In the genomic region with DNA sequence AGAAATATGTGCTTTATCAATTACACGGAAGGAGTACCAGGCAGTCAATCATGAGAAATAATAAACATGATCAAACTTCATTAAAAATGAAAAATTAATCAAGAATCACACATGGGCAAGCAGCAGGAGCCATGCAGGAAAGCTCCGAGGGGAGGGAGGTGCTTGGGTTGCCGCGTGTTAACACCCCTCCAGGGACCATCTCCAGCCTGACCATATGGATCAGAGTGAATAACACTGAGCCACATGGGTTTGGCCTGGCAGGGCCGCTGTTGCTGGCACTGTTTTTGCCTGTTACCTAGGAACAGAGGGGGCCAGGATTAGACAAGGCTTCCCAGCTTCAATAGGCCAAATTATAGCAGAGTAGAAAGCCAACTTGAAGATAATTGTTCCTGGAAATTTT, we compare ENCODE assay signal across 10 mouse cellular contexts.
DNase-seq lines count a peak whose midpoint lies in the region; ATAC-seq lines count a peak whose summit lies in the region.
"Had no signal": no experiment of that assay in that cellular context is flagged by ENCODE, and none has a peak within 500 bp of the region (broad histone marks: within the 10 kb centered on the region; RNA-seq: fewer than 3 reads in every experiment).

No protein-coding gene starts in this region.

- H3K9me3 ChIP-seq in neural tube, embryonic 15.5 days (replicated peaks): no peaks in the 10 kb centered on the region
- H3K9me3 ChIP-seq in forebrain, embryonic 11.5 days (ENCODE audit: control insufficient read depth, low read length): no peaks in the 10 kb centered on the region

- WGBS in neural tube, embryonic 15.5 days: 9% methylated on average over 5 of the region's 5 CpGs
- 29% methylated on average over 5 of the region's 5 CpGs for WGBS in forebrain, embryonic 11.5 days

- H3K4me2 ChIP-seq in neural tube, embryonic 15.5 days: no peak overlapping the region
- no peak overlapping the region for H3K4me2 ChIP-seq in forebrain, embryonic 11.5 days (ENCODE audit: low read depth, low read length, severe bottlenecking)

- peaks cover 6% of the 10 kb centered on the region; the same call in 1 of the 2 replicates for H3K4me1 ChIP-seq in neural tube, embryonic 15.5 days
- H3K4me1 ChIP-seq in forebrain, embryonic 11.5 days (replicated peaks; ENCODE audit: control insufficient read depth, insufficient read depth, low read length): peaks cover 8% of the 10 kb centered on the region

- no peak overlapping the region for H3K27ac ChIP-seq in neural tube, embryonic 15.5 days (replicated peaks)
- no peak overlapping the region for H3K27ac ChIP-seq in forebrain, embryonic 11.5 days (ENCODE audit: low read depth, low read length)

- DNase-seq in neural tube, embryonic 10.5 days (ENCODE audit: extremely low spot score, low spot score): peak; percentile 44
- DNase-seq in forebrain, embryonic 11.5 days (ENCODE audit: low spot score): peak; percentile 63
- DNase-seq in layer of hippocampus, postnatal 14 days (ENCODE audit: low spot score in 2 of 2): peak; percentile 53 to 90
- peak; percentile 15 for DNase-seq in testis, postnatal 14 days (ENCODE audit: low spot score)
- no peak for DNase-seq in spleen, postnatal 10 days (ENCODE audit: low spot score in 2 of 2)
- no peak for DNase-seq in kidney, postnatal 25 days
- no peak for DNase-seq in thymus, postnatal 10 days (ENCODE audit: low spot score in 2 of 2)
- DNase-seq: kidney, adult 8-10 months had no signal

- no peak overlapping the region for H3K4me3 ChIP-seq in neural tube, embryonic 15.5 days (replicated peaks)
- no peak overlapping the region for H3K4me3 ChIP-seq in forebrain, embryonic 11.5 days (ENCODE audit: low read depth, low read length)

- H3K27me3 ChIP-seq in neural tube, embryonic 15.5 days (replicated peaks): no peaks in the 10 kb centered on the region
- no peaks in the 10 kb centered on the region for H3K27me3 ChIP-seq in forebrain, embryonic 11.5 days (ENCODE audit: control insufficient read depth, insufficient read depth, low read length)
- H3K27me3 ChIP-seq: CH12.LX had no signal

- H3K36me3 ChIP-seq in neural tube, embryonic 15.5 days: no peaks in the 10 kb centered on the region
- H3K36me3 ChIP-seq in forebrain, embryonic 11.5 days (ENCODE audit: control insufficient read depth, insufficient read depth, low read length): no peaks in the 10 kb centered on the region

- H3K9ac ChIP-seq in neural tube, embryonic 15.5 days (replicated peaks): no peak overlapping the region
- H3K9ac ChIP-seq in forebrain, embryonic 11.5 days (ENCODE audit: low read length): no peak overlapping the region

- no peak for ATAC-seq in neural tube, embryonic 15.5 days (ENCODE audit: low FRiP score)
- ATAC-seq in forebrain, embryonic 11.5 days (replicated peaks; ENCODE audit: low FRiP score): peak; percentile 84

Comparison
In these comparisons a context has a peak if more than half of its experiments do, and no peak if none do; other contexts are left out.
1. DNase-seq: peak in neural tube, embryonic 10.5 days (single experiment), forebrain, embryonic 11.5 days (single experiment), layer of hippocampus, postnatal 14 days (2 of 2) and testis, postnatal 14 days (single experiment); none in spleen, postnatal 10 days (0 of 2), kidney, postnatal 25 days (0 of 2) and thymus, postnatal 10 days (0 of 2).